Mouse (Mus musculus): ENCODE data around the gene Smok2a. TPM values are rescaled to one million over a fixed set of nuclear protein-coding genes. Genes with fewer than 3 reads are reported as not detected.
"Not testable (repeated sequence)": the region's sequence is repeated elsewhere in the genome, so short reads cannot be mapped to it uniquely, and the experiment has no call there.

The Smok2a gene
- not detected in 2 replicates for polyA plus RNA-seq (2012; rRNA removed)

- H3K36me3 ChIP-seq (ENCODE audit: control insufficient read depth, insufficient read depth, low read length), result no peaks in the 10 kb centered on the region
- no peaks in the 10 kb centered on the region for H3K27me3 ChIP-seq (replicated peaks; ENCODE audit: control insufficient read depth, insufficient read depth, low read length)
- no peaks in the 10 kb centered on the region for H3K4me1 ChIP-seq (ENCODE audit: control insufficient read depth, insufficient read depth, low read length)
- TF ChIP-seq POLR2A (IDR thresholded peaks at IDR 0.05; ENCODE audit: low read depth, low read length) (no peak), CTCF (conservative IDR thresholded peaks at IDR 0.05; ENCODE audit: insufficient read depth, insufficient read length, low read depth, low read length) (no peak)
- H3K27ac ChIP-seq (ENCODE audit: insufficient read depth, low read depth, low read length), result no peak within 1 kb of the TSS
- DNase-seq, result no peak
- WGBS, result 84% methylated on average over 3 of the region's 3 CpGs
- no peak within 1 kb of the TSS for H3K4me3 ChIP-seq (ENCODE audit: insufficient read depth, low read depth, low read length)
These were observed at the start of gene Smok2a for GRCm38 (mm10) chr17:13220888-13221287. Smok2a (plus strand) TSS chr17:13221188.

GRCm38 (mm10) chr17:13173578-13173977 is 47.4 kb upstream of the Smok2a start:
- 85% methylated on average over 6 of the region's 6 CpGs for WGBS
- not testable (repeated sequence) for H3K4me3 ChIP-seq (ENCODE audit: insufficient read depth, low read depth, low read length); H3K27me3 ChIP-seq (replicated peaks; ENCODE audit: control insufficient read depth, insufficient read depth, low read length); H3K36me3 ChIP-seq (ENCODE audit: control insufficient read depth, insufficient read depth, low read length); H3K4me1 ChIP-seq (ENCODE audit: control insufficient read depth, insufficient read depth, low read length); H3K27ac ChIP-seq (ENCODE audit: insufficient read depth, low read depth, low read length); DNase-seq

GRCm38 (mm10) chr17:13174029-13174428 is 47.0 kb upstream of the Smok2a start:
- not testable (repeated sequence) for H3K36me3 ChIP-seq (ENCODE audit: control insufficient read depth, insufficient read depth, low read length); H3K4me1 ChIP-seq (ENCODE audit: control insufficient read depth, insufficient read depth, low read length); H3K27ac ChIP-seq (ENCODE audit: insufficient read depth, low read depth, low read length); DNase-seq; H3K27me3 ChIP-seq (replicated peaks; ENCODE audit: control insufficient read depth, insufficient read depth, low read length); H3K4me3 ChIP-seq (ENCODE audit: insufficient read depth, low read depth, low read length)
- 46% methylated on average over 2 of the region's 3 CpGs for WGBS

- 60% methylated on average over 1 of the region's 1 CpGs for WGBS
- not testable (repeated sequence) for H3K27ac ChIP-seq (ENCODE audit: insufficient read depth, low read depth, low read length); H3K4me3 ChIP-seq (ENCODE audit: insufficient read depth, low read depth, low read length); H3K4me1 ChIP-seq (ENCODE audit: control insufficient read depth, insufficient read depth, low read length); H3K27me3 ChIP-seq (replicated peaks; ENCODE audit: control insufficient read depth, insufficient read depth, low read length); DNase-seq; H3K36me3 ChIP-seq (ENCODE audit: control insufficient read depth, insufficient read depth, low read length)
These were observed 45.4 kb upstream of the Smok2a start for GRCm38 (mm10) chr17:13175609-13176008.

- 52% methylated on average over 1 of the region's 1 CpGs for WGBS
- DNase-seq; H3K27ac ChIP-seq (ENCODE audit: insufficient read depth, low read depth, low read length); H3K4me3 ChIP-seq (ENCODE audit: insufficient read depth, low read depth, low read length); H3K27me3 ChIP-seq (replicated peaks; ENCODE audit: control insufficient read depth, insufficient read depth, low read length); H3K36me3 ChIP-seq (ENCODE audit: control insufficient read depth, insufficient read depth, low read length); H3K4me1 ChIP-seq (ENCODE audit: control insufficient read depth, insufficient read depth, low read length): not testable (repeated sequence)
These were observed 43.2 kb upstream of the Smok2a start for GRCm38 (mm10) chr17:13177796-13178195.

- DNase-seq; H3K27me3 ChIP-seq (replicated peaks; ENCODE audit: control insufficient read depth, insufficient read depth, low read length); H3K36me3 ChIP-seq (ENCODE audit: control insufficient read depth, insufficient read depth, low read length); H3K4me1 ChIP-seq (ENCODE audit: control insufficient read depth, insufficient read depth, low read length); H3K4me3 ChIP-seq (ENCODE audit: insufficient read depth, low read depth, low read length); H3K27ac ChIP-seq (ENCODE audit: insufficient read depth, low read depth, low read length): not testable (repeated sequence)
- WGBS, result 84% methylated on average over 4 of the region's 4 CpGs
These were observed 42.0 kb upstream of the Smok2a start for GRCm38 (mm10) chr17:13179021-13179420.

- H3K4me3 ChIP-seq (ENCODE audit: insufficient read depth, low read depth, low read length); H3K27me3 ChIP-seq (replicated peaks; ENCODE audit: control insufficient read depth, insufficient read depth, low read length); H3K36me3 ChIP-seq (ENCODE audit: control insufficient read depth, insufficient read depth, low read length); H3K4me1 ChIP-seq (ENCODE audit: control insufficient read depth, insufficient read depth, low read length); DNase-seq; H3K27ac ChIP-seq (ENCODE audit: insufficient read depth, low read depth, low read length): not testable (repeated sequence)
- 85% methylated on average over 5 of the region's 5 CpGs for WGBS
These were observed 40.5 kb upstream of the Smok2a start for GRCm38 (mm10) chr17:13180491-13180890.

GRCm38 (mm10) chr17:13182712-13183111 is 38.3 kb upstream of the Smok2a start:
- not testable (repeated sequence) for H3K36me3 ChIP-seq (ENCODE audit: control insufficient read depth, insufficient read depth, low read length); H3K4me3 ChIP-seq (ENCODE audit: insufficient read depth, low read depth, low read length); H3K27ac ChIP-seq (ENCODE audit: insufficient read depth, low read depth, low read length); H3K4me1 ChIP-seq (ENCODE audit: control insufficient read depth, insufficient read depth, low read length); DNase-seq; H3K27me3 ChIP-seq (replicated peaks; ENCODE audit: control insufficient read depth, insufficient read depth, low read length)
- WGBS, result 74% methylated on average over 3 of the region's 4 CpGs

GRCm38 (mm10) chr17:13184514-13184913 is 36.5 kb upstream of the Smok2a start:
- DNase-seq; H3K27ac ChIP-seq (ENCODE audit: insufficient read depth, low read depth, low read length); H3K4me3 ChIP-seq (ENCODE audit: insufficient read depth, low read depth, low read length); H3K4me1 ChIP-seq (ENCODE audit: control insufficient read depth, insufficient read depth, low read length); H3K27me3 ChIP-seq (replicated peaks; ENCODE audit: control insufficient read depth, insufficient read depth, low read length); H3K36me3 ChIP-seq (ENCODE audit: control insufficient read depth, insufficient read depth, low read length): not testable (repeated sequence)
- 92% methylated on average over 5 of the region's 5 CpGs for WGBS

- WGBS, result 86% methylated on average over 6 of the region's 6 CpGs
- DNase-seq; H3K4me3 ChIP-seq (ENCODE audit: insufficient read depth, low read depth, low read length): not testable (repeated sequence)
These were observed 34.4 kb upstream of the Smok2a start for GRCm38 (mm10) chr17:13186541-13186940.

GRCm38 (mm10) chr17:13187621-13188020 is 33.4 kb upstream of the Smok2a start:
- H3K4me1 ChIP-seq (ENCODE audit: control insufficient read depth, insufficient read depth, low read length); DNase-seq; H3K27me3 ChIP-seq (replicated peaks; ENCODE audit: control insufficient read depth, insufficient read depth, low read length); H3K4me3 ChIP-seq (ENCODE audit: insufficient read depth, low read depth, low read length); H3K27ac ChIP-seq (ENCODE audit: insufficient read depth, low read depth, low read length); H3K36me3 ChIP-seq (ENCODE audit: control insufficient read depth, insufficient read depth, low read length): not testable (repeated sequence)
- 59% methylated on average over 6 of the region's 6 CpGs for WGBS

More at GRCm38 (mm10) chr17:13186541-13186940, 34.4 kb upstream of the Smok2a start:
- not testable (repeated sequence) for H3K4me1 ChIP-seq (ENCODE audit: control insufficient read depth, insufficient read depth, low read length); H3K27ac ChIP-seq (ENCODE audit: insufficient read depth, low read depth, low read length); H3K27me3 ChIP-seq (replicated peaks; ENCODE audit: control insufficient read depth, insufficient read depth, low read length); H3K36me3 ChIP-seq (ENCODE audit: control insufficient read depth, insufficient read depth, low read length)

- DNase-seq; H3K27ac ChIP-seq (ENCODE audit: insufficient read depth, low read depth, low read length); H3K36me3 ChIP-seq (ENCODE audit: control insufficient read depth, insufficient read depth, low read length); H3K4me1 ChIP-seq (ENCODE audit: control insufficient read depth, insufficient read depth, low read length); H3K27me3 ChIP-seq (replicated peaks; ENCODE audit: control insufficient read depth, insufficient read depth, low read length); H3K4me3 ChIP-seq (ENCODE audit: insufficient read depth, low read depth, low read length): not testable (repeated sequence)
- 85% methylated on average over 2 of the region's 2 CpGs for WGBS
These were observed 32.1 kb upstream of the Smok2a start for GRCm38 (mm10) chr17:13188846-13189245.

Data from kidney, adult 2 months (tissue).